Mouse (Mus musculus): ENCODE measurements around the gene Fxn. TPM values are rescaled to one million over a fixed set of nuclear protein-coding genes. Genes with fewer than 3 reads are reported as not detected.
A peak's percentile ranks its signal among the peaks of the same experiment; 100 is the strongest.

Gene Fxn
- polyA plus RNA-seq, 1 experiment from 2014 or later: 42.3 TPM

- Histone ChIP-seq H3K4me1 (replicated peaks) (0 out of 2 replicates have a peak, but pooled peaks cover 3% of the 10 kb centered on the region), H3K9ac (no peak overlapping the region), H3K27ac (no peak overlapping the region), H3K27me3 (replicated peaks) (no peaks in the 10 kb centered on the region), H3K4me3 (replicated peaks) (peak overlapping the region; percentile 68; the same call in 1 of the 2 replicates), H3K9me3 (no peaks in the 10 kb centered on the region), H3K36me3 (no peaks in the 10 kb centered on the region), H3K4me2 (replicated peaks) (peak overlapping the region; percentile 87)
- 66% methylated on average over 7 of the region's 7 CpGs for WGBS
- no peak for ATAC-seq
Measured at GRCm38 (mm10) chr19:24281288-24281980, 1.0 kb upstream of the Fxn start.

GRCm38 (mm10) chr19:24279706-24280600 is 452 bp downstream of the Fxn start:
- ATAC-seq: peak; percentile 83
- Histone ChIP-seq H3K9me3 (no peaks in the 10 kb centered on the region), H3K4me3 (replicated peaks) (peak overlapping the region; percentile 68), H3K27ac (peak overlapping the region; percentile 92), H3K36me3 (no peaks in the 10 kb centered on the region), H3K4me1 (replicated peaks) (0 out of 2 replicates have a peak, but pooled peaks cover 3% of the 10 kb centered on the region), H3K4me2 (replicated peaks) (peak overlapping the region; percentile 87), H3K9ac (peak overlapping the region; percentile 81), H3K27me3 (replicated peaks) (no peaks in the 10 kb centered on the region)
- WGBS: under 1% methylated on average over 65 of the region's 78 CpGs

- WGBS: 80% methylated on average over 15 of the region's 15 CpGs
- H3K4me3 ChIP-seq (replicated peaks): no peak overlapping the region; the same call in 1 of the 2 replicates
- no peak for ATAC-seq
Measured at GRCm38 (mm10) chr19:24278859-24279258, 1.5 kb downstream of the Fxn start.

GRCm38 (mm10) chr19:24274281-24274680 is 6.1 kb downstream of the Fxn start:
- no peaks in the 10 kb centered on the region for H3K27me3 ChIP-seq (replicated peaks)
- no peaks in the 10 kb centered on the region for H3K36me3 ChIP-seq
- 77% methylated on average over 3 of the region's 3 CpGs for WGBS
- no peak overlapping the region for H3K9ac ChIP-seq
- H3K9me3 ChIP-seq: no peaks in the 10 kb centered on the region
- peaks cover 7% of the 10 kb centered on the region; the same call in 1 of the 2 replicates for H3K4me1 ChIP-seq (replicated peaks)
- no peak overlapping the region for H3K4me3 ChIP-seq (replicated peaks)
- ATAC-seq: no peak
- H3K27ac ChIP-seq: no peak overlapping the region
- H3K4me2 ChIP-seq (replicated peaks): no peak overlapping the region

More at GRCm38 (mm10) chr19:24278859-24279258, 1.5 kb downstream of the Fxn start:
- Histone ChIP-seq H3K27me3 (replicated peaks) (no peaks in the 10 kb centered on the region), H3K36me3 (no peaks in the 10 kb centered on the region), H3K27ac (no peak overlapping the region), H3K9ac (0 out of 2 replicates have a peak overlapping the region, but pooled peaks have one; percentile 81), H3K9me3 (no peaks in the 10 kb centered on the region), H3K4me1 (replicated peaks) (0 out of 2 replicates have a peak, but pooled peaks cover 3% of the 10 kb centered on the region), H3K4me2 (replicated peaks) (peak overlapping the region; percentile 87)

- H3K27ac ChIP-seq: peak overlapping the region; percentile 58; the same call in 1 of the 2 replicates
- H3K9me3 ChIP-seq: no peaks in the 10 kb centered on the region
- peaks cover 4% of the 10 kb centered on the region; the same call in 1 of the 2 replicates for H3K4me1 ChIP-seq (replicated peaks)
- no peak overlapping the region for H3K9ac ChIP-seq
- no peaks in the 10 kb centered on the region for H3K27me3 ChIP-seq (replicated peaks)
- H3K36me3 ChIP-seq: no peaks in the 10 kb centered on the region
- peak overlapping the region; percentile 40 for H3K4me2 ChIP-seq (replicated peaks)
- WGBS: 41% methylated on average over 16 of the region's 16 CpGs
- no peak overlapping the region for H3K4me3 ChIP-seq (replicated peaks)
- peak; percentile 95 for ATAC-seq
Measured at GRCm38 (mm10) chr19:24271746-24272426, 8.5 kb downstream of the Fxn start.

GRCm38 (mm10) chr19:24271326-24271725 is 9.1 kb downstream of the Fxn start:
- Histone ChIP-seq H3K4me1 (replicated peaks) (peaks cover 4% of the 10 kb centered on the region; the same call in 1 of the 2 replicates), H3K36me3 (no peaks in the 10 kb centered on the region), H3K27ac (peak overlapping the region; percentile 58), H3K4me3 (replicated peaks) (no peak overlapping the region), H3K27me3 (replicated peaks) (no peaks in the 10 kb centered on the region), H3K9ac (no peak overlapping the region), H3K9me3 (no peaks in the 10 kb centered on the region), H3K4me2 (replicated peaks) (peak overlapping the region; percentile 40)
- WGBS: 36% methylated on average over 7 of the region's 7 CpGs
- peak; percentile 88 for ATAC-seq

GRCm38 (mm10) chr19:24268531-24268930 is 11.9 kb downstream of the Fxn start:
- Histone ChIP-seq H3K9ac (no peak overlapping the region), H3K4me1 (replicated peaks) (peaks cover 4% of the 10 kb centered on the region; the same call in 1 of the 2 replicates), H3K27ac (no peak overlapping the region), H3K4me3 (replicated peaks) (no peak overlapping the region), H3K36me3 (no peaks in the 10 kb centered on the region), H3K4me2 (replicated peaks) (no peak overlapping the region), H3K9me3 (no peaks in the 10 kb centered on the region), H3K27me3 (replicated peaks) (no peaks in the 10 kb centered on the region)
- ATAC-seq: no peak
- WGBS: 51% methylated on average over 4 of the region's 4 CpGs

GRCm38 (mm10) chr19:24266046-24266830 is 14.2 kb downstream of the Fxn start:
- Histone ChIP-seq H3K4me2 (replicated peaks) (peak overlapping the region; percentile 23; the same call in 1 of the 2 replicates), H3K4me1 (replicated peaks) (peaks cover 4% of the 10 kb centered on the region; the same call in 1 of the 2 replicates), H3K27ac (peak overlapping the region; percentile 86), H3K9ac (no peak overlapping the region), H3K27me3 (replicated peaks) (no peaks in the 10 kb centered on the region), H3K4me3 (replicated peaks) (no peak overlapping the region), H3K36me3 (no peaks in the 10 kb centered on the region; the same call in 1 of the 2 replicates), H3K9me3 (no peaks in the 10 kb centered on the region)
- peak; percentile 90 for ATAC-seq
- WGBS: 58% methylated on average over 7 of the region's 7 CpGs

GRCm38 (mm10) chr19:24264991-24265390 is 15.4 kb downstream of the Fxn start:
- ATAC-seq: peak; percentile 72
- H3K36me3 ChIP-seq: no peaks in the 10 kb centered on the region; the same call in 1 of the 2 replicates
- H3K4me3 ChIP-seq (replicated peaks): no peak overlapping the region
- H3K9ac ChIP-seq: no peak overlapping the region
- H3K27ac ChIP-seq: no peak overlapping the region
- H3K4me1 ChIP-seq (replicated peaks): no peaks in the 10 kb centered on the region
- no peak overlapping the region for H3K4me2 ChIP-seq (replicated peaks)
- no peaks in the 10 kb centered on the region for H3K9me3 ChIP-seq
- no peaks in the 10 kb centered on the region for H3K27me3 ChIP-seq (replicated peaks)
- 45% methylated on average over 7 of the region's 7 CpGs for WGBS

GRCm38 (mm10) chr19:24262736-24263135 is 17.7 kb downstream of the Fxn start:
- H3K4me2 ChIP-seq (replicated peaks): no peak overlapping the region
- H3K9ac ChIP-seq: no peak overlapping the region
- no peaks in the 10 kb centered on the region for H3K4me1 ChIP-seq (replicated peaks)
- ATAC-seq: no peak
- H3K27ac ChIP-seq: no peak overlapping the region
- no peaks in the 10 kb centered on the region; the same call in 1 of the 2 replicates for H3K36me3 ChIP-seq
- no peaks in the 10 kb centered on the region for H3K27me3 ChIP-seq (replicated peaks)
- no peak overlapping the region for H3K4me3 ChIP-seq (replicated peaks)
- H3K9me3 ChIP-seq: no peaks in the 10 kb centered on the region
- WGBS: 93% methylated on average over 14 of the region's 14 CpGs

Measured in intestine, embryonic 15.5 days (tissue).